Mouse (Mus musculus) right cerebral cortex, postnatal 25 days (tissue): ENCODE data around the gene Gm10153.

Experiments
- DNase-seq: peaks from one replicate; pipeline ENCODE4 v3.0.0; 2022

Gene Gm10153

GRCm38 (mm10) chr7:142140696-142141095 lies 49.5 kb downstream of the Gm10153 start:
- DNase-seq, result no peak
